Mouse (Mus musculus) gastrocnemius, postnatal 4 days (tissue): ENCODE results near the gene Plekha6. TPM values are rescaled to one million over a fixed set of nuclear protein-coding genes. Genes with fewer than 3 reads are reported as not detected.
A peak's percentile ranks its signal among the peaks of the same experiment; 100 is the strongest.

Experiments
- DNase-seq, 2 experiments: peaks; one replicate each; pipeline ENCODE4 v3.0.0; 2021 to 2022; ENCODE audit warnings: low spot score in 2 of 2, mixed read lengths in 2 of 2
- total RNA-seq, 2 experiments: library from RNA; stranded (reverse); gene quantifications; 2 replicates each; pipeline ENCODE4 v1.2.3; 2021

The Plekha6 gene
- total RNA-seq, 2 experiments from 2014 or later: 12.6 to 14.4 TPM

GRCm38 (mm10) chr1:133213098-133213497, 49.1 kb downstream of the Plekha6 start:
- DNase-seq: no peak

- DNase-seq: no peak
Measured at GRCm38 (mm10) chr1:133213901-133214300, 49.9 kb downstream of the Plekha6 start.

GRCm38 (mm10) chr1:133214672-133215359, 50.8 kb downstream of the Plekha6 start:
- no peak for DNase-seq

- no peak for DNase-seq
Measured at GRCm38 (mm10) chr1:133215360-133215700, 51.3 kb downstream of the Plekha6 start.

- DNase-seq: no peak
Measured at GRCm38 (mm10) chr1:133215753-133216152, 51.7 kb downstream of the Plekha6 start.

GRCm38 (mm10) chr1:133217031-133217430, 53.0 kb downstream of the Plekha6 start:
- DNase-seq: no peak

GRCm38 (mm10) chr1:133219106-133219505, 55.1 kb downstream of the Plekha6 start:
- DNase-seq: no peak

- no peak for DNase-seq
Measured at GRCm38 (mm10) chr1:133221459-133221858, 57.4 kb downstream of the Plekha6 start.

GRCm38 (mm10) chr1:133222445-133222995, 58.5 kb downstream of the Plekha6 start:
- DNase-seq: no peak

GRCm38 (mm10) chr1:133224674-133225073, 60.7 kb downstream of the Plekha6 start:
- no peak for DNase-seq

- DNase-seq: no peak
Measured at GRCm38 (mm10) chr1:133225137-133225536, 61.1 kb downstream of the Plekha6 start.

- DNase-seq: no peak
Measured at GRCm38 (mm10) chr1:133225561-133225960, 61.6 kb downstream of the Plekha6 start.

GRCm38 (mm10) chr1:133225963-133226660, 62.1 kb downstream of the Plekha6 start:
- DNase-seq: peak in 1 of 2 experiments; percentile 39

GRCm38 (mm10) chr1:133226928-133227327, 62.9 kb downstream of the Plekha6 start:
- peak in 1 of 2 experiments; percentile 43 for DNase-seq

- no peak for DNase-seq
Measured at GRCm38 (mm10) chr1:133227378-133227777, 63.4 kb downstream of the Plekha6 start.

GRCm38 (mm10) chr1:133228809-133229487, 64.9 kb downstream of the Plekha6 start:
- peak in 1 of 2 experiments; percentile 39 for DNase-seq

- DNase-seq: no peak
Measured at GRCm38 (mm10) chr1:133231523-133232193, 67.6 kb downstream of the Plekha6 start.

GRCm38 (mm10) chr1:133235909-133236308, 71.9 kb downstream of the Plekha6 start:
- DNase-seq: no peak

- DNase-seq: no peak
Measured at GRCm38 (mm10) chr1:133236693-133237440, 72.9 kb downstream of the Plekha6 start.

GRCm38 (mm10) chr1:133237670-133238069, 73.7 kb downstream of the Plekha6 start:
- DNase-seq: no peak
